Mouse (Mus musculus) liver, embryonic 15.5 days (tissue): Measurements from ENCODE around the gene Tdg. TPM values are rescaled to one million over a fixed set of nuclear protein-coding genes. Genes with fewer than 3 reads are reported as not detected.

Source experiments
- ATAC-seq: fragments of 200-750 bp; cut with Nextera tagmentation; 2 replicates; pipeline ENCODE4 v1.8.0; 2017; ENCODE audit warnings: moderate number of reproducible peaks, mild to moderate bottlenecking, moderate library complexity; ENCODE audit not compliant: insufficient read depth
- H3K27ac ChIP-seq: fragments of 300-500 bp; sonication (generic); replicated peaks from 2 replicates; pipeline ENCODE4 v1.5.1; 2015; ENCODE audit warnings: mild to moderate bottlenecking, inconsistent platforms
- H3K27me3 ChIP-seq: fragments of 300-500 bp; sonication (generic); 2 replicates; pipeline ENCODE4 v1.6.1; 2015; ENCODE audit warnings: mild to moderate bottlenecking, inconsistent platforms
- H3K36me3 ChIP-seq: fragments of 300-500 bp; sonication (generic); replicated peaks from 2 replicates; pipeline ENCODE4 v1.6.1; 2015; ENCODE audit warnings: moderate library complexity, mild to moderate bottlenecking, inconsistent platforms
- H3K4me1 ChIP-seq: fragments of 300-500 bp; sonication (generic); replicated peaks from 2 replicates; pipeline ENCODE4 v1.6.1; 2015; ENCODE audit warnings: inconsistent platforms
- H3K4me2 ChIP-seq: fragments of 300-500 bp; sonication (generic); 2 replicates; pipeline ENCODE4 v1.6.1; 2015; ENCODE audit warnings: moderate library complexity, mild to moderate bottlenecking, inconsistent platforms
- H3K4me3 ChIP-seq: fragments of 300-500 bp; sonication (generic); replicated peaks from 2 replicates; pipeline ENCODE4 v1.5.1; 2015; ENCODE audit warnings: mild to moderate bottlenecking, inconsistent platforms
- H3K9ac ChIP-seq: fragments of 300-500 bp; sonication (generic); 2 replicates; pipeline ENCODE4 v1.6.1; 2015; ENCODE audit warnings: moderate library complexity, mild to moderate bottlenecking, inconsistent platforms
- H3K9me3 ChIP-seq: fragments of 300-500 bp; sonication (generic); replicated peaks from 2 replicates; pipeline ENCODE4 v1.6.1; 2016; ENCODE audit warnings: inconsistent platforms
- WGBS: fragments of 180-500 bp; shearing (Covaris S2); methylation state at CpG from one replicate; pipeline ENCODE4 v1.1.7; 2015; ENCODE audit warnings: mixed read lengths; ENCODE audit not compliant: insufficient replicate concordance; 5-methylcytosine and 5-hydroxymethylcytosine counted together
- polyA plus RNA-seq: library from polyadenylated mRNA; unstranded; fragments of >200 nt; fragmentation: Nextera tagmentation; extraction: Ambion mirVana; gene quantifications from 2 replicates; pipeline ENCODE4 v1.2.1, GENCODE M21; 2015

The Tdg gene
- polyA plus RNA-seq, 1 experiment from 2014 or later, result 32.5 TPM

- Histone ChIP-seq H3K36me3 (peaks cover 46% of the 10 kb centered on the region), H3K27ac (no peak overlapping the region), H3K4me1 (peaks cover 18% of the 10 kb centered on the region), H3K27me3 (no peaks in the 10 kb centered on the region), H3K9ac (no peak overlapping the region), H3K9me3 (no peaks in the 10 kb centered on the region), H3K4me2 (no peak overlapping the region), H3K4me3 (no peak overlapping the region)
- no peak for ATAC-seq
- WGBS, result 93% methylated on average over 7 of the region's 7 CpGs
Measured at GRCm38 (mm10) chr10:82634348-82634747, 4.7 kb downstream of the Tdg start.

- peaks cover 64% of the 10 kb centered on the region for H3K36me3 ChIP-seq
Measured at GRCm38 (mm10) chr10:82636321-82636720, 6.7 kb downstream of the Tdg start.

GRCm38 (mm10) chr10:82639032-82639698 lies 9.5 kb downstream of the Tdg start:
- no peaks in the 10 kb centered on the region for H3K9me3 ChIP-seq
- no peak overlapping the region for H3K4me3 ChIP-seq
- H3K36me3 ChIP-seq, result peaks cover 71% of the 10 kb centered on the region
- H3K9ac ChIP-seq, result no peak overlapping the region
- ATAC-seq, result no peak
- no peaks in the 10 kb centered on the region for H3K4me1 ChIP-seq
- H3K27me3 ChIP-seq, result no peaks in the 10 kb centered on the region
- WGBS, result 83% methylated on average over 8 of the region's 8 CpGs
- H3K27ac ChIP-seq, result no peak overlapping the region
- H3K4me2 ChIP-seq, result no peak overlapping the region

More at GRCm38 (mm10) chr10:82636321-82636720, 6.7 kb downstream of the Tdg start:
- peaks cover 5% of the 10 kb centered on the region for H3K4me1 ChIP-seq
- H3K4me2 ChIP-seq, result no peak overlapping the region
- WGBS, result 78% methylated on average over 3 of the region's 3 CpGs
- no peaks in the 10 kb centered on the region for H3K9me3 ChIP-seq
- H3K27ac ChIP-seq, result no peak overlapping the region
- no peak overlapping the region for H3K9ac ChIP-seq
- H3K4me3 ChIP-seq, result no peak overlapping the region
- H3K27me3 ChIP-seq, result no peaks in the 10 kb centered on the region
- no peak for ATAC-seq

GRCm38 (mm10) chr10:82641481-82641880 lies 11.9 kb downstream of the Tdg start:
- no peak overlapping the region for H3K4me2 ChIP-seq
- no peaks in the 10 kb centered on the region for H3K9me3 ChIP-seq
- no peak overlapping the region for H3K4me3 ChIP-seq
- peaks cover 84% of the 10 kb centered on the region for H3K36me3 ChIP-seq
- H3K4me1 ChIP-seq, result no peaks in the 10 kb centered on the region
- H3K9ac ChIP-seq, result no peak overlapping the region
- 87% methylated on average over 9 of the region's 9 CpGs for WGBS
- H3K27me3 ChIP-seq, result no peaks in the 10 kb centered on the region
- H3K27ac ChIP-seq, result no peak overlapping the region
- ATAC-seq, result no peak

- Histone ChIP-seq H3K36me3 (peaks cover 63% of the 10 kb centered on the region), H3K4me3 (no peak overlapping the region), H3K4me2 (no peak overlapping the region), H3K9ac (no peak overlapping the region), H3K4me1 (no peaks in the 10 kb centered on the region), H3K9me3 (no peaks in the 10 kb centered on the region), H3K27me3 (no peaks in the 10 kb centered on the region), H3K27ac (no peak overlapping the region)
- no peak for ATAC-seq
- WGBS, result 84% methylated on average over 8 of the region's 8 CpGs
Measured at GRCm38 (mm10) chr10:82646083-82646482, 16.5 kb downstream of the Tdg start.

GRCm38 (mm10) chr10:82647205-82647811 lies 17.7 kb downstream of the Tdg start:
- Histone ChIP-seq H3K36me3 (peaks cover 56% of the 10 kb centered on the region), H3K27ac (no peak overlapping the region), H3K4me1 (no peaks in the 10 kb centered on the region), H3K27me3 (no peaks in the 10 kb centered on the region), H3K9ac (no peak overlapping the region), H3K9me3 (no peaks in the 10 kb centered on the region), H3K4me3 (no peak overlapping the region), H3K4me2 (no peak overlapping the region)
- 68% methylated on average over 17 of the region's 17 CpGs for WGBS
- ATAC-seq, result no peak

- H3K4me3 ChIP-seq, result no peak overlapping the region
- ATAC-seq, result no peak
- no peak overlapping the region for H3K27ac ChIP-seq
- peaks cover 28% of the 10 kb centered on the region for H3K36me3 ChIP-seq
- no peaks in the 10 kb centered on the region for H3K4me1 ChIP-seq
- 80% methylated on average over 5 of the region's 5 CpGs for WGBS
- H3K9ac ChIP-seq, result no peak overlapping the region
- no peaks in the 10 kb centered on the region for H3K9me3 ChIP-seq
- no peaks in the 10 kb centered on the region for H3K27me3 ChIP-seq
- H3K4me2 ChIP-seq, result no peak overlapping the region
Measured at GRCm38 (mm10) chr10:82651221-82651620, 21.6 kb downstream of the Tdg start.

- Histone ChIP-seq H3K9ac (no peak overlapping the region), H3K27ac (no peak overlapping the region), H3K4me3 (no peak overlapping the region), H3K4me1 (no peaks in the 10 kb centered on the region), H3K4me2 (no peak overlapping the region), H3K9me3 (no peaks in the 10 kb centered on the region), H3K36me3 (peaks cover 19% of the 10 kb centered on the region), H3K27me3 (no peaks in the 10 kb centered on the region)
- ATAC-seq, result no peak
- WGBS, result 59% methylated on average over 5 of the region's 5 CpGs
Measured at GRCm38 (mm10) chr10:82652625-82653024, 23.0 kb downstream of the Tdg start.

- ATAC-seq, result no peak
- WGBS, result 76% methylated on average over 3 of the region's 3 CpGs
- Histone ChIP-seq H3K27ac (no peak overlapping the region), H3K9ac (no peak overlapping the region), H3K4me2 (no peak overlapping the region), H3K4me3 (no peak overlapping the region), H3K27me3 (no peaks in the 10 kb centered on the region), H3K36me3 (peaks cover 12% of the 10 kb centered on the region), H3K9me3 (no peaks in the 10 kb centered on the region), H3K4me1 (no peaks in the 10 kb centered on the region)
Measured at GRCm38 (mm10) chr10:82654581-82654980, 25.0 kb downstream of the Tdg start.

- Histone ChIP-seq H3K9ac (no peak overlapping the region), H3K4me1 (0 out of 2 replicates have a peak, but pooled peaks cover 6% of the 10 kb centered on the region), H3K27ac (no peak overlapping the region), H3K27me3 (no peaks in the 10 kb centered on the region), H3K36me3 (no peaks in the 10 kb centered on the region), H3K4me3 (no peak overlapping the region), H3K9me3 (no peaks in the 10 kb centered on the region), H3K4me2 (no peak overlapping the region)
- no peak for ATAC-seq
- WGBS, result 72% methylated on average over 8 of the region's 8 CpGs
Measured at GRCm38 (mm10) chr10:82661820-82662219, 32.2 kb downstream of the Tdg start.

- Histone ChIP-seq H3K27ac (no peak overlapping the region), H3K4me1 (0 out of 2 replicates have a peak, but pooled peaks cover 7% of the 10 kb centered on the region), H3K36me3 (no peaks in the 10 kb centered on the region), H3K4me2 (no peak overlapping the region), H3K9me3 (no peaks in the 10 kb centered on the region), H3K27me3 (no peaks in the 10 kb centered on the region), H3K4me3 (no peak overlapping the region), H3K9ac (no peak overlapping the region)
- no peak for ATAC-seq
- WGBS, result 62% methylated on average over 14 of the region's 14 CpGs
Measured at GRCm38 (mm10) chr10:82662267-82662990, 32.8 kb downstream of the Tdg start.
